Mouse (Mus musculus) forebrain, embryonic 16.5 days (tissue): Measurements from ENCODE around the gene Ly6g5b. TPM values are rescaled to one million over a fixed set of nuclear protein-coding genes. Genes with fewer than 3 reads are reported as not detected.
A peak's percentile ranks its signal among the peaks of the same experiment; 100 is the strongest.

ENCODE experiments used
- ATAC-seq: fragments of 200-750 bp; cut with Nextera tagmentation; 2 replicates; pipeline ENCODE4 v1.8.0; 2017; ENCODE audit warnings: mild to moderate bottlenecking, moderate library complexity
- H3K27ac ChIP-seq: fragments of 300-500 bp; sonication (generic); 2 replicates; pipeline ENCODE4 v1.5.1; 2014; ENCODE audit warnings: low read length, control low read depth
- H3K27me3 ChIP-seq: fragments of 300-500 bp; sonication (generic); replicated peaks from 2 replicates; pipeline ENCODE4 v1.6.1; 2014; ENCODE audit warnings: low read length; ENCODE audit not compliant: control insufficient read depth, insufficient read depth
- H3K36me3 ChIP-seq: fragments of 300-500 bp; sonication (generic); 2 replicates; pipeline ENCODE4 v1.6.1; 2014; ENCODE audit not compliant: control insufficient read depth, insufficient read depth
- H3K4me1 ChIP-seq: fragments of 300-500 bp; sonication (generic); replicated peaks from 2 replicates; pipeline ENCODE4 v1.6.1; 2014; ENCODE audit warnings: low read length; ENCODE audit not compliant: control insufficient read depth, insufficient read depth
- H3K4me2 ChIP-seq: fragments of 300-500 bp; sonication (generic); 2 replicates; pipeline ENCODE4 v1.6.1; 2014; ENCODE audit warnings: mild to moderate bottlenecking, low read length, control low read depth
- H3K4me3 ChIP-seq: fragments of 300-500 bp; sonication (generic); replicated peaks from 2 replicates; pipeline ENCODE4 v1.5.1; 2014; ENCODE audit warnings: mild to moderate bottlenecking, low read length, control low read depth
- H3K9ac ChIP-seq: fragments of 300-500 bp; sonication (generic); replicated peaks from 2 replicates; pipeline ENCODE4 v1.6.1; 2014; ENCODE audit warnings: low read depth, low read length, control low read depth
- H3K9me3 ChIP-seq: fragments of 300-500 bp; sonication (generic); 2 replicates; pipeline ENCODE4 v1.6.1; 2016; ENCODE audit warnings: low read length; ENCODE audit not compliant: control insufficient read depth
- WGBS: fragments of 180-500 bp; shearing (Covaris S2); extraction: QIAGEN DNeasy Blood & Tissue Kit; methylation state at CpG from one replicate; pipeline ENCODE4 v1.1.7; 2014; 5-methylcytosine and 5-hydroxymethylcytosine counted together
- polyA plus RNA-seq: library from polyadenylated mRNA; unstranded; fragments of >200 nt; fragmentation: Nextera tagmentation; extraction: Ambion mirVana; gene quantifications from 2 replicates; pipeline ENCODE4 v1.2.1, GENCODE M21; 2015

Gene Ly6g5b
- polyA plus RNA-seq, result 0.62 and 1.3 TPM in 2 replicates

GRCm38 (mm10) chr17:35115046-35116019, at the start of gene Ly6g5b:
TSS of gene Ly6g5b (minus strand) at chr17:35115428.
- H3K4me2 ChIP-seq, result no peak within 1 kb of the TSS
- H3K4me1 ChIP-seq, result peaks cover 9% of the 10 kb centered on the region
- no peak within 1 kb of the TSS for H3K27ac ChIP-seq
- no peaks in the 10 kb centered on the region for H3K9me3 ChIP-seq
- H3K9ac ChIP-seq, result no peak within 1 kb of the TSS
- peaks cover 19% of the 10 kb centered on the region for H3K36me3 ChIP-seq
- no peaks in the 10 kb centered on the region for H3K27me3 ChIP-seq
- ATAC-seq, result no peak
- no peak within 1 kb of the TSS for H3K4me3 ChIP-seq
- 87% methylated on average over 8 of the region's 8 CpGs for WGBS

- ATAC-seq, result no peak
- peaks cover 28% of the 10 kb centered on the region for H3K4me1 ChIP-seq
- 0% methylated on average over 22 of the region's 28 CpGs for WGBS
Measured at GRCm38 (mm10) chr17:35164218-35164567, 49.0 kb upstream of the Ly6g5b start.

GRCm38 (mm10) chr17:35163326-35164081, 48.3 kb upstream of the Ly6g5b start:
- peaks cover 28% of the 10 kb centered on the region for H3K4me1 ChIP-seq
- H3K27ac ChIP-seq, result peak overlapping the region; percentile 97
- peak overlapping the region; percentile 100 for H3K9ac ChIP-seq
- no peaks in the 10 kb centered on the region for H3K27me3 ChIP-seq
- H3K4me2 ChIP-seq, result peak overlapping the region; percentile 66
- H3K36me3 ChIP-seq, result peaks cover 32% of the 10 kb centered on the region
- H3K9me3 ChIP-seq, result no peaks in the 10 kb centered on the region
- H3K4me3 ChIP-seq, result peak overlapping the region; percentile 98
- WGBS, result 9% methylated on average over 8 of the region's 8 CpGs
- no peak for ATAC-seq

More at GRCm38 (mm10) chr17:35164218-35164567, 49.0 kb upstream of the Ly6g5b start:
- Histone ChIP-seq H3K4me2 (peak overlapping the region; percentile 66), H3K27ac (peak overlapping the region; percentile 97), H3K9me3 (no peaks in the 10 kb centered on the region), H3K36me3 (peaks cover 26% of the 10 kb centered on the region), H3K9ac (peak overlapping the region; percentile 100), H3K4me3 (peak overlapping the region; percentile 98), H3K27me3 (no peaks in the 10 kb centered on the region)

DNA sequence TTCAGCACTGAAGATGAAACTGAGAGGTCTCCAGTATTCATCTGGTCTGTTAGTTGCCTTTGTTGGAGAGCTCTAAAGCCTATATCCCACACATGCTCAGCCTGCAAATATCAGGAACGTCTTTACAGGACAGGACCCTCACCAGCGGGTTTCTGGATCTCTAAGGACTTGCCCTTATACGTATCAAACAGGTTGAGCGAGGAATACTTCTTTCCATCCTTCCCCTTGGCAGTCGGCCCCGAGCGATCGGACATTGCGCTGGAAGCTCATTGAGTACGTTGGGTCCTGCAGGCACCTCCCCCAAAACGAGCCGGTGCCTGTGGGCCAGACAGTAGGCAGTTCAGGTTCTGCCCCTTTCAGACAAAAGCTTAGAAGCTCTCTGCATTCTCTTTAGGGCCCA, 47.5 kb upstream of the Ly6g5b start:
- WGBS, result 33% methylated on average over 12 of the region's 12 CpGs
- Histone ChIP-seq H3K36me3 (peaks cover 39% of the 10 kb centered on the region), H3K27me3 (no peaks in the 10 kb centered on the region), H3K9me3 (no peaks in the 10 kb centered on the region), H3K4me2 (peak overlapping the region; percentile 66), H3K4me1 (peaks cover 28% of the 10 kb centered on the region), H3K27ac (no peak overlapping the region), H3K4me3 (peak overlapping the region; percentile 98), H3K9ac (peak overlapping the region; percentile 100)
- no peak for ATAC-seq

DNA sequence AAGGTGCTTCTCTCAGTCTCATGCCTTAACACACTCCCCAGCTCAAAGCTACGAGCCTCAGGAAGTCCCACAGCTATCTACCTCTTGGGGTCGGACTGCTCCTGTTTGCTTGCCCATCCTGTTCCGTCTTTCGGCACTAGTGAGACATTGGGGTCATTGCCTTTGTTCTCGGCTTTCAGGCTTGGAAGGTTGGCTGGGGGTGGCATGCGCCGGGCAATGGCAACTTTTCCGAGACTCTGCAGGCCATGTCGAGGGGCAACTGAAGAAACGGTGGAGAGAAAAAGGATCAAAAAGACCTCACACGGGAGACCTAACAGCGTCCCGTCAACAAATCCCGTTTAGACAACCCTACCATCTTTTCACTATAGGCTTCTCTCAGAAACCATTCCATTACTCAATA, 46.9 kb upstream of the Ly6g5b start:
- H3K9me3 ChIP-seq, result no peaks in the 10 kb centered on the region
- peak overlapping the region; percentile 100; the same call in 1 of the 2 replicates for H3K9ac ChIP-seq
- H3K4me1 ChIP-seq, result peaks cover 28% of the 10 kb centered on the region
- H3K36me3 ChIP-seq, result peaks cover 44% of the 10 kb centered on the region
- H3K27ac ChIP-seq, result no peak overlapping the region
- peak overlapping the region; percentile 98 for H3K4me3 ChIP-seq
- no peak for ATAC-seq
- no peaks in the 10 kb centered on the region for H3K27me3 ChIP-seq
- H3K4me2 ChIP-seq, result peak overlapping the region; percentile 66
- WGBS, result 73% methylated on average over 14 of the region's 14 CpGs

GRCm38 (mm10) chr17:35161421-35161820, 46.2 kb upstream of the Ly6g5b start:
- 89% methylated on average over 11 of the region's 11 CpGs for WGBS
- no peaks in the 10 kb centered on the region for H3K9me3 ChIP-seq
- H3K4me2 ChIP-seq, result no peak overlapping the region
- H3K4me1 ChIP-seq, result peaks cover 27% of the 10 kb centered on the region
- no peak overlapping the region for H3K27ac ChIP-seq
- H3K27me3 ChIP-seq, result no peaks in the 10 kb centered on the region
- H3K9ac ChIP-seq, result no peak overlapping the region
- peaks cover 50% of the 10 kb centered on the region for H3K36me3 ChIP-seq
- no peak overlapping the region for H3K4me3 ChIP-seq
- no peak for ATAC-seq

DNA sequence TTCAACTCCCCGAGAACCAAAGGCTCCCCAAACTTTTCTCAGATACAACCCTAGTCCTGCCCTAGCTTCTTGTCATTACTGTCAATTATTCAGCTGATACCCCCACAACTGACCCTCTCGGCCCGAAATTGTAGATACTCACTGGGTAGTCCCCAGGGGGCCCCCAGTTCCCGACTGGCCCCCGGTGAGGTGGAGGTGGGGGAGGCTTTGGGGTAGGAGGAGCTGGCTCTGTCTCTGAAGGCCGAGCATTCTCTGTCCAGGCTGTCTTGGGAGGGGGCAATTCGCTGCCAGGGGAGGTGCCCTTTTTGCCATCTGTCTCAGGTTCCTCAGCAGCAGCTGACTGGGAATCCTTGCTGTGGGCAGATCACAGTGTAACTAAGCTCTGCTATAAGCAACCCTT, 44.4 kb upstream of the Ly6g5b start:
- Histone ChIP-seq H3K9me3 (no peaks in the 10 kb centered on the region), H3K4me2 (no peak overlapping the region), H3K27me3 (no peaks in the 10 kb centered on the region), H3K9ac (no peak overlapping the region), H3K4me1 (peaks cover 19% of the 10 kb centered on the region), H3K36me3 (peaks cover 67% of the 10 kb centered on the region), H3K27ac (no peak overlapping the region), H3K4me3 (no peak overlapping the region)
- WGBS, result 81% methylated on average over 7 of the region's 7 CpGs
- ATAC-seq, result no peak

- no peak overlapping the region for H3K4me3 ChIP-seq
Measured at GRCm38 (mm10) chr17:35158850-35159593, 43.8 kb upstream of the Ly6g5b start.

More at GRCm38 (mm10) chr17:35158850-35159593, 43.8 kb upstream of the Ly6g5b start:
- H3K9me3 ChIP-seq, result no peaks in the 10 kb centered on the region
- H3K27ac ChIP-seq, result no peak overlapping the region
- no peak overlapping the region for H3K9ac ChIP-seq
- H3K36me3 ChIP-seq, result peaks cover 72% of the 10 kb centered on the region
- WGBS, result 92% methylated on average over 16 of the region's 16 CpGs
- no peak for ATAC-seq
- peaks cover 19% of the 10 kb centered on the region for H3K4me1 ChIP-seq
- H3K27me3 ChIP-seq, result no peaks in the 10 kb centered on the region
- no peak overlapping the region for H3K4me2 ChIP-seq
